Mouse (Mus musculus): ENCODE data around the gene Il21r. TPM values are rescaled to one million over a fixed set of nuclear protein-coding genes. Genes with fewer than 3 reads are reported as not detected.

The Il21r gene
- polyA plus RNA-seq, 1 experiment: 0.25 TPM

GRCm38 (mm10) chr7:125572737-125573136, 30.5 kb upstream of the Il21r start:
- TF ChIP-seq CTCF (IDR thresholded peaks at IDR 0.05; ENCODE audit: borderline replicate concordance, insufficient read depth, low read length): no peak
- TF ChIP-seq POLR2A (IDR thresholded peaks at IDR 0.05; ENCODE audit: low read depth, low read length): no peak
- no peak overlapping the region for H3K27ac ChIP-seq (ENCODE audit: insufficient read depth, low read length)

GRCm38 (mm10) chr7:125573849-125574248, 29.4 kb upstream of the Il21r start:
- peaks cover 7% of the 10 kb centered on the region; the same call in 1 of the 2 replicates for H3K4me1 ChIP-seq (ENCODE audit: control insufficient read depth, insufficient read depth, low read length)
- H3K27ac ChIP-seq (ENCODE audit: insufficient read depth, low read length): no peak overlapping the region
- no peak overlapping the region for H3K4me3 ChIP-seq (ENCODE audit: insufficient read depth, low read length)
- TF ChIP-seq CTCF (IDR thresholded peaks at IDR 0.05; ENCODE audit: borderline replicate concordance, insufficient read depth, low read length) (no peak), POLR2A (IDR thresholded peaks at IDR 0.05; ENCODE audit: low read depth, low read length) (no peak)

More at GRCm38 (mm10) chr7:125572737-125573136, 30.5 kb upstream of the Il21r start:
- peaks cover 7% of the 10 kb centered on the region; the same call in 1 of the 2 replicates for H3K4me1 ChIP-seq (ENCODE audit: control insufficient read depth, insufficient read depth, low read length)
- no peak overlapping the region for H3K4me3 ChIP-seq (ENCODE audit: insufficient read depth, low read length)

- Histone ChIP-seq H3K4me3 (ENCODE audit: insufficient read depth, low read length) (no peak overlapping the region), H3K27ac (ENCODE audit: insufficient read depth, low read length) (no peak overlapping the region), H3K4me1 (ENCODE audit: control insufficient read depth, insufficient read depth, low read length) (peaks cover 7% of the 10 kb centered on the region; the same call in 1 of the 2 replicates)
- TF ChIP-seq CTCF (IDR thresholded peaks at IDR 0.05; ENCODE audit: borderline replicate concordance, insufficient read depth, low read length) (no peak), POLR2A (IDR thresholded peaks at IDR 0.05; ENCODE audit: low read depth, low read length) (no peak)
Measured at GRCm38 (mm10) chr7:125574832-125575231, 28.4 kb upstream of the Il21r start.

- Histone ChIP-seq H3K27ac (ENCODE audit: insufficient read depth, low read length) (no peak overlapping the region), H3K4me3 (ENCODE audit: insufficient read depth, low read length) (no peak overlapping the region), H3K4me1 (ENCODE audit: control insufficient read depth, insufficient read depth, low read length) (peaks cover 14% of the 10 kb centered on the region)
- no peak for TF ChIP-seq CTCF (IDR thresholded peaks at IDR 0.05; ENCODE audit: borderline replicate concordance, insufficient read depth, low read length)
- TF ChIP-seq POLR2A (IDR thresholded peaks at IDR 0.05; ENCODE audit: low read depth, low read length): no peak
Measured at GRCm38 (mm10) chr7:125575738-125576540, 27.3 kb upstream of the Il21r start.

GRCm38 (mm10) chr7:125576982-125577381, 26.2 kb upstream of the Il21r start:
- no peak for TF ChIP-seq CTCF (IDR thresholded peaks at IDR 0.05; ENCODE audit: borderline replicate concordance, insufficient read depth, low read length)
- no peak for TF ChIP-seq POLR2A (IDR thresholded peaks at IDR 0.05; ENCODE audit: low read depth, low read length)
- Histone ChIP-seq H3K27ac (ENCODE audit: insufficient read depth, low read length) (no peak overlapping the region), H3K4me1 (ENCODE audit: control insufficient read depth, insufficient read depth, low read length) (peaks cover 14% of the 10 kb centered on the region), H3K4me3 (ENCODE audit: insufficient read depth, low read length) (no peak overlapping the region)

- Histone ChIP-seq H3K27ac (ENCODE audit: insufficient read depth, low read length) (no peak overlapping the region), H3K4me3 (ENCODE audit: insufficient read depth, low read length) (no peak overlapping the region), H3K4me1 (ENCODE audit: control insufficient read depth, insufficient read depth, low read length) (peaks cover 14% of the 10 kb centered on the region)
- TF ChIP-seq POLR2A (IDR thresholded peaks at IDR 0.05; ENCODE audit: low read depth, low read length) (no peak), CTCF (IDR thresholded peaks at IDR 0.05; ENCODE audit: borderline replicate concordance, insufficient read depth, low read length) (no peak)
Measured at GRCm38 (mm10) chr7:125577486-125578088, 25.6 kb upstream of the Il21r start.

- Histone ChIP-seq H3K4me1 (ENCODE audit: control insufficient read depth, insufficient read depth, low read length) (peaks cover 14% of the 10 kb centered on the region), H3K4me3 (ENCODE audit: insufficient read depth, low read length) (no peak overlapping the region), H3K27ac (ENCODE audit: insufficient read depth, low read length) (no peak overlapping the region)
- TF ChIP-seq POLR2A (IDR thresholded peaks at IDR 0.05; ENCODE audit: low read depth, low read length): no peak
- no peak for TF ChIP-seq CTCF (IDR thresholded peaks at IDR 0.05; ENCODE audit: borderline replicate concordance, insufficient read depth, low read length)
Measured at GRCm38 (mm10) chr7:125578106-125578505, 25.1 kb upstream of the Il21r start.

- no peak for TF ChIP-seq POLR2A (IDR thresholded peaks at IDR 0.05; ENCODE audit: low read depth, low read length)
- no peak for TF ChIP-seq CTCF (IDR thresholded peaks at IDR 0.05; ENCODE audit: borderline replicate concordance, insufficient read depth, low read length)
- Histone ChIP-seq H3K4me1 (ENCODE audit: control insufficient read depth, insufficient read depth, low read length) (peaks cover 14% of the 10 kb centered on the region), H3K27ac (ENCODE audit: insufficient read depth, low read length) (peak overlapping the region; percentile 91), H3K4me3 (ENCODE audit: insufficient read depth, low read length) (no peak overlapping the region)
Measured at GRCm38 (mm10) chr7:125579545-125580219, 23.5 kb upstream of the Il21r start.

GRCm38 (mm10) chr7:125580220-125580549, 23.0 kb upstream of the Il21r start:
- peaks cover 14% of the 10 kb centered on the region for H3K4me1 ChIP-seq (ENCODE audit: control insufficient read depth, insufficient read depth, low read length)
- H3K27ac ChIP-seq (ENCODE audit: insufficient read depth, low read length): peak overlapping the region; percentile 91
- peak; percentile 60 for TF ChIP-seq POLR2A (IDR thresholded peaks at IDR 0.05; ENCODE audit: low read depth, low read length)
- no peak for TF ChIP-seq CTCF (IDR thresholded peaks at IDR 0.05; ENCODE audit: borderline replicate concordance, insufficient read depth, low read length)
- H3K4me3 ChIP-seq (ENCODE audit: insufficient read depth, low read length): no peak overlapping the region

Data from embryonic fibroblast, embryonic 13.5 days (primary cell).